Mouse (Mus musculus) hindbrain, embryonic 16.5 days (tissue): Measurements from ENCODE around the gene Map2k2. TPM values are rescaled to one million over a fixed set of nuclear protein-coding genes. Genes with fewer than 3 reads are reported as not detected.
A peak's percentile ranks its signal among the peaks of the same experiment; 100 is the strongest.
"Not testable (repeated sequence)": the region's sequence is repeated elsewhere in the genome, so short reads cannot be mapped to it uniquely, and the experiment has no call there.

Experiments
- ATAC-seq: fragments of 200-750 bp; cut with Nextera tagmentation; 2 replicates; pipeline ENCODE4 v1.8.0; 2017; ENCODE audit warnings: moderate TSS enrichment, moderate library complexity
- H3K27ac ChIP-seq: fragments of 300-500 bp; sonication (generic); 2 replicates; pipeline ENCODE4 v1.5.1; 2014; ENCODE audit warnings: low read depth, mild to moderate bottlenecking, control low read depth, low read length, moderate library complexity
- H3K27me3 ChIP-seq: fragments of 300-500 bp; sonication (generic); replicated peaks from 2 replicates; pipeline ENCODE4 v1.6.1; 2014; ENCODE audit warnings: low read length; ENCODE audit not compliant: control insufficient read depth, insufficient read depth
- H3K36me3 ChIP-seq: fragments of 300-500 bp; sonication (generic); 2 replicates; pipeline ENCODE4 v1.6.1; 2014; ENCODE audit warnings: mild to moderate bottlenecking, low read length, moderate library complexity, mixed read lengths; ENCODE audit not compliant: control insufficient read depth, insufficient read depth
- H3K4me1 ChIP-seq: fragments of 300-500 bp; sonication (generic); 2 replicates; pipeline ENCODE4 v1.6.1; 2014; ENCODE audit warnings: low read depth, low read length; ENCODE audit not compliant: control insufficient read depth, insufficient read depth
- H3K4me2 ChIP-seq: fragments of 300-500 bp; sonication (generic); 2 replicates; pipeline ENCODE4 v1.6.1; 2014; ENCODE audit warnings: mild to moderate bottlenecking, low read length, control low read depth, moderate library complexity
- H3K4me3 ChIP-seq: fragments of 300-500 bp; sonication (generic); 2 replicates; pipeline ENCODE4 v1.5.1; 2014; ENCODE audit warnings: mild to moderate bottlenecking, low read length, control low read depth, moderate library complexity
- H3K9ac ChIP-seq: fragments of 300-500 bp; sonication (generic); 2 replicates; pipeline ENCODE4 v1.6.1; 2014; ENCODE audit warnings: low read depth, mild to moderate bottlenecking, control low read depth, low read length, moderate library complexity
- H3K9me3 ChIP-seq: fragments of 300-500 bp; sonication (generic); 2 replicates; pipeline ENCODE4 v1.6.1; 2014; ENCODE audit warnings: mild to moderate bottlenecking, low read length, moderate library complexity; ENCODE audit not compliant: control insufficient read depth
- WGBS: fragments of 180-500 bp; shearing (Covaris S2); extraction: QIAGEN DNeasy Blood & Tissue Kit; methylation state at CpG from one replicate; pipeline ENCODE4 v1.1.7; 2014; 5-methylcytosine and 5-hydroxymethylcytosine counted together
- polyA plus RNA-seq: library from polyadenylated mRNA; unstranded; fragments of >200 nt; fragmentation: Nextera tagmentation; extraction: Ambion mirVana; gene quantifications from 2 replicates; pipeline ENCODE4 v1.2.1, GENCODE M21; 2015

Map2k2 gene
- polyA plus RNA-seq, 1 experiment from 2014 or later, result 240 TPM

DNA sequence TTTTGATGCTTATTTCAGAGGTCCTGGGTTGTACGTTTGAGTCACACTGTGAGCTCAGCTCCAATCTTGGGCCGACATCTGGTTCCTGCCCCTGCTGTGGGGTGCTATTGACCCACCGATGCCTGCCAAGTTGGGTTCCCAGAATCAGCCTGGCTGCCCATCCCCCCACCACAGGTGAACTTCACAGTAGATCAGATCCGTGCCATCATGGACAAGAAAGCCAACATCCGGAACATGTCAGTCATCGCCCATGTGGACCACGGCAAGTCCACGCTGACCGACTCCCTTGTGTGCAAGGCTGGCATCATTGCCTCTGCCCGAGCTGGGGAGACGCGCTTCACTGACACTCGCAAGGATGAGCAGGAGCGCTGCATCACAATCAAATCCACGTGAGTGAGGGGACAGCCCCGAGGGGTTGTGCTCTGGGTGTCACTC lies 71.8 kb downstream of the Map2k2 start:
- H3K36me3 ChIP-seq, result peaks cover 49% of the 10 kb centered on the region
- H3K4me2 ChIP-seq, result peak overlapping the region; percentile 96
- H3K9me3 ChIP-seq, result no peaks in the 10 kb centered on the region
- H3K27ac ChIP-seq, result peak overlapping the region; percentile 90
- 10% methylated on average over 16 of the region's 16 CpGs for WGBS
- H3K4me3 ChIP-seq, result peak overlapping the region; percentile 55
- no peak for ATAC-seq
- peak overlapping the region; percentile 76 for H3K9ac ChIP-seq
- H3K27me3 ChIP-seq, result no peaks in the 10 kb centered on the region
- peaks cover 49% of the 10 kb centered on the region for H3K4me1 ChIP-seq

GRCm38 (mm10) chr10:81177958-81178712 lies 72.4 kb downstream of the Map2k2 start:
- Histone ChIP-seq H3K4me2 (peak overlapping the region; percentile 96), H3K27ac (no peak overlapping the region; the same call in 1 of the 2 replicates), H3K4me3 (peak overlapping the region; percentile 55), H3K9me3 (no peaks in the 10 kb centered on the region), H3K4me1 (peaks cover 46% of the 10 kb centered on the region), H3K36me3 (peaks cover 49% of the 10 kb centered on the region), H3K27me3 (no peaks in the 10 kb centered on the region), H3K9ac (peak overlapping the region; percentile 76)
- 71% methylated on average over 14 of the region's 14 CpGs for WGBS
- no peak for ATAC-seq

DNA sequence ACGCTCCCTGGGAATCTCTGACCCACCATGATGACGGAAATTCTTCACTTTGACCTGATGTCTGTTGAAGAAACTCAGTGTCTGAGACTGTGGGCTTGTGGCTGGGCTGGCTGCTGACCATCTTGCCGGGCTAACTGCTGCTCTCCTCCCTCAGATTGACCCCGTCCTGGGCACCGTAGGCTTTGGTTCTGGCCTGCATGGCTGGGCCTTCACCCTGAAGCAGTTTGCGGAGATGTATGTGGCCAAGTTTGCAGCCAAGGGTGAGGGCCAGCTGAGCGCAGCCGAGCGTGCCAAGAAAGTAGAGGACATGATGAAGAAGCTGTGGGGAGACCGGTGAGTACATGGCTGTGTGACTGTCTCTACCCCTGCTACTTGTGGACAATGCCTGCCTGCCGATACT lies 73.2 kb downstream of the Map2k2 start:
- H3K27me3 ChIP-seq, result no peaks in the 10 kb centered on the region
- no peak for ATAC-seq
- no peak overlapping the region for H3K4me3 ChIP-seq
- no peak overlapping the region for H3K9ac ChIP-seq
- no peak overlapping the region for H3K4me2 ChIP-seq
- 93% methylated on average over 11 of the region's 11 CpGs for WGBS
- peaks cover 44% of the 10 kb centered on the region for H3K4me1 ChIP-seq
- no peak overlapping the region for H3K27ac ChIP-seq
- peaks cover 49% of the 10 kb centered on the region for H3K36me3 ChIP-seq
- no peaks in the 10 kb centered on the region for H3K9me3 ChIP-seq

GRCm38 (mm10) chr10:81179451-81180342 lies 74.0 kb downstream of the Map2k2 start:
- no peak for ATAC-seq
- H3K9ac ChIP-seq, result no peak overlapping the region
- H3K4me3 ChIP-seq, result no peak overlapping the region
- 92% methylated on average over 32 of the region's 32 CpGs for WGBS
- H3K27ac ChIP-seq, result 0 out of 2 replicates have a peak overlapping the region, but pooled peaks have one; percentile 5
- no peaks in the 10 kb centered on the region for H3K9me3 ChIP-seq
- H3K27me3 ChIP-seq, result no peaks in the 10 kb centered on the region
- H3K4me2 ChIP-seq, result no peak overlapping the region
- H3K4me1 ChIP-seq, result peaks cover 38% of the 10 kb centered on the region
- peaks cover 52% of the 10 kb centered on the region for H3K36me3 ChIP-seq

GRCm38 (mm10) chr10:81180946-81181345 lies 75.2 kb downstream of the Map2k2 start:
- no peak overlapping the region for H3K27ac ChIP-seq
- no peak overlapping the region for H3K9ac ChIP-seq
- no peaks in the 10 kb centered on the region for H3K27me3 ChIP-seq
- 91% methylated on average over 13 of the region's 13 CpGs for WGBS
- no peak for ATAC-seq
- H3K4me3 ChIP-seq, result no peak overlapping the region
- H3K36me3 ChIP-seq, result peaks cover 57% of the 10 kb centered on the region
- no peak overlapping the region for H3K4me2 ChIP-seq
- H3K9me3 ChIP-seq, result no peaks in the 10 kb centered on the region
- H3K4me1 ChIP-seq, result peaks cover 30% of the 10 kb centered on the region

GRCm38 (mm10) chr10:81181860-81182259 lies 76.1 kb downstream of the Map2k2 start:
- not testable (repeated sequence) for H3K27me3 ChIP-seq, H3K4me2 ChIP-seq, H3K27ac ChIP-seq, H3K4me3 ChIP-seq, ATAC-seq, H3K9ac ChIP-seq, H3K9me3 ChIP-seq
- 74% methylated on average over 12 of the region's 12 CpGs for WGBS
- peaks cover 57% of the 10 kb centered on the region for H3K36me3 ChIP-seq
- H3K4me1 ChIP-seq, result peaks cover 28% of the 10 kb centered on the region

GRCm38 (mm10) chr10:81182336-81183333 lies 76.9 kb downstream of the Map2k2 start, which contains the start of gene Dapk3:
Dapk3 (plus strand) TSS chr10:81183005.
- peak within 1 kb of the TSS; percentile 75 for H3K9ac ChIP-seq
- H3K9me3 ChIP-seq, result no peaks in the 10 kb centered on the region
- peak; percentile 96 for ATAC-seq
- 5% methylated on average over 53 of the region's 53 CpGs for WGBS
- H3K27ac ChIP-seq, result peak within 1 kb of the TSS; percentile 93
- H3K4me2 ChIP-seq, result peak within 1 kb of the TSS; percentile 69
- H3K4me1 ChIP-seq, result peaks cover 23% of the 10 kb centered on the region
- peak within 1 kb of the TSS; percentile 76 for H3K4me3 ChIP-seq
- no peaks in the 10 kb centered on the region for H3K27me3 ChIP-seq
- peaks cover 56% of the 10 kb centered on the region for H3K36me3 ChIP-seq
